Mouse (Mus musculus) lung, adult 2 months (tissue): ENCODE measurements around the gene Phkb.

ENCODE experiments used
- CTCF ChIP-seq: fragments of 200-500 bp; IDR thresholded peaks from 2 replicates; pipeline ENCODE4 v1.5.1; 2011; ENCODE audit warnings: mild to moderate bottlenecking, low read length, control low read depth; ENCODE audit not compliant: insufficient read depth
- POLR2A ChIP-seq: fragments of 200-500 bp; IDR thresholded peaks from 2 replicates; pipeline ENCODE4 v1.6.1; 2011; ENCODE audit warnings: low read depth, mild to moderate bottlenecking, control low read depth, low read length, borderline replicate concordance; ENCODE audit errors: extremely low read depth

GRCm38 (mm10) chr8:86063411-86063810 lies 222.7 kb downstream of the Phkb start:
- no peak for TF ChIP-seq POLR2A
- no peak for TF ChIP-seq CTCF
